Mouse (Mus musculus): ENCODE data around the gene 4933402J07Rik. TPM values are rescaled to one million over a fixed set of nuclear protein-coding genes. Genes with fewer than 3 reads are reported as not detected.

The 4933402J07Rik gene
- total and polyA plus RNA-seq, 2 experiments: not detected

DNA sequence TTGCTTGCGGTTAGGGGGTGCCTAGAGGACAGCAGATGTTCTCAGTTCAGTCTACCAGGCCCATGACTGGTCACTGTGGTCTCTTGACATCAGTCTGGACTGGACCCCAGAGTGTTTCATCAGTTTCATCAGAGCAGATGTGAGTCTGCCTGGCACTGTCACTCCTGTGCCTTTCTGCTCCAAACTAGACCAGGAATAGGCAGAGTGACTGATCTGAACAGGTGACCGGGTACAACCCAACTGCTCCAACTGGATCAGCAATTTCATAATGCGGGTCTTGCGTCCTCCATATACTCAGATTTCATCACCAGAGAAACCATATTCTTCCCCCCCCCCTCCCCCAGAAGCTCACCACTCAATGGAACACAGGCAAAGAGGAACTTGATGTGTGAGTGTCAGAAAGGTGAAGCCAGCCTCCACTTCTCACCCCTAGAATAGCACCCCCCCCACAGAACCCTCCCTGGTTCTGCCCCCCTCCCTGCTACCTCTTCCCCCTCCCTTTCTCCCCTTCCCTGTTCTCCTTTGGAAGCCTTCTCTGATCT is 46.1 kb downstream of the 4933402J07Rik start:
- no peak overlapping the region for H3K4me3 ChIP-seq (ENCODE audit: insufficient read depth, low read depth, low read length)
- no peaks in the 10 kb centered on the region for H3K4me1 ChIP-seq (ENCODE audit: control insufficient read depth, insufficient read depth, low read length)
- TF ChIP-seq POLR2A (IDR thresholded peaks at IDR 0.05; ENCODE audit: extremely low read depth, insufficient read depth, low read length) (no peak), CTCF (IDR thresholded peaks at IDR 0.05; ENCODE audit: low read depth, low read length) (no peak)
- WGBS: 89% methylated on average over 4 of the region's 4 CpGs
- H3K79me2 ChIP-seq (ENCODE audit: control insufficient read depth, insufficient read depth, low read length): no peaks in the 10 kb centered on the region
- H3K27me3 ChIP-seq (ENCODE audit: control insufficient read depth, insufficient read depth, low read length): no peaks in the 10 kb centered on the region
- no peaks in the 10 kb centered on the region for H3K36me3 ChIP-seq (ENCODE audit: control insufficient read depth, insufficient read depth, low read length)
- no peak overlapping the region for H3K9ac ChIP-seq (ENCODE audit: low read depth, low read length)
- no peak for DNase-seq (ENCODE audit: extremely low read depth, low read depth, low spot score)
- H3K27ac ChIP-seq (replicated peaks; ENCODE audit: insufficient read depth, low read depth, low read length): no peak overlapping the region

DNA sequence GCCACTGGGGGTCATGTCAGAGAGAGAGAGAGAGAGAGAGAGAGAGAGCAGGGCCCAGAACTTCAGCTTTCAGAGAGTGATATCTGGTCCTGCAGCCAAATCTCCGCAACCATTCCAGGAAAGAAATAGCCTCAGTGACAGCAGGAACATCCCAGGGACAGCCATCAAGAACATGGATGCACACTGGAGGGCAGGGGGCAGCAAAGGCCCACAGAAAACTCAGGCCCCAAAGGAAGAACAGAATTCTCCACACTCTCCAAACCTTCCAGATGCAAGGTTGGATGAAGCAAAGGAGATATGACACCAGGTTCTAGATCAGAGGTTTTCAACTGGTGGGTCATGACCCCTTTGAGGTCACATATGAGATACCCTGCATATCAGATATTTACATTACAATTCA is 50.0 kb downstream of the 4933402J07Rik start:
- TF ChIP-seq POLR2A (IDR thresholded peaks at IDR 0.05; ENCODE audit: extremely low read depth, insufficient read depth, low read length) (no peak), CTCF (IDR thresholded peaks at IDR 0.05; ENCODE audit: low read depth, low read length) (no peak)

DNA sequence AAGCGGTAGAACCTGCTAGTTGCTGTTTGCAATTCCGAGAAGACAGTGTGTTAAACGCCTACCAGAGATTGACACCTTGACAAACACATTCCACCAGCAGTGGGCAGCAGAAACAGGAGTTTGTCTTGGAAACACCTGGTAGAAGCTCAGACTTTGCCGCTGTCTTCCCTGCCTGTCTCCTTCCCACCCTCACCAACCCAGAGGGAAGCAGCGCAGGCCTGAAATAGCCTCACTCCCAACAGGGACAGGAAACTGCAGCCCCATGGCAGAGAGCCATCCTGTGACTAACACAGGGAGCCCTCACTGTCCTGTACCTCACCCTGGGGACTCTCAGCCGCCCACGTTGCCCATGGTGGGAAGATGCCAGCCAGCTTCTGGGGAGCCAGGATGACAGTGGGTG is 55.5 kb downstream of the 4933402J07Rik start:
- H3K4me3 ChIP-seq (ENCODE audit: insufficient read depth, low read depth, low read length): no peak overlapping the region
- H3K27me3 ChIP-seq (ENCODE audit: control insufficient read depth, insufficient read depth, low read length): 0 out of 2 replicates have a peak, but pooled peaks cover 2% of the 10 kb centered on the region
- no peak for TF ChIP-seq CTCF (IDR thresholded peaks at IDR 0.05; ENCODE audit: low read depth, low read length)
- no peak for TF ChIP-seq POLR2A (IDR thresholded peaks at IDR 0.05; ENCODE audit: extremely low read depth, insufficient read depth, low read length)
- WGBS: 27% methylated on average over 7 of the region's 7 CpGs
- H3K27ac ChIP-seq (replicated peaks; ENCODE audit: insufficient read depth, low read depth, low read length): no peak overlapping the region
- no peaks in the 10 kb centered on the region for H3K4me1 ChIP-seq (ENCODE audit: control insufficient read depth, insufficient read depth, low read length)
- no peaks in the 10 kb centered on the region for H3K36me3 ChIP-seq (ENCODE audit: control insufficient read depth, insufficient read depth, low read length)
- DNase-seq (ENCODE audit: extremely low read depth, low read depth, low spot score): no peak
- H3K9ac ChIP-seq (ENCODE audit: low read depth, low read length): no peak overlapping the region
- no peaks in the 10 kb centered on the region for H3K79me2 ChIP-seq (ENCODE audit: control insufficient read depth, insufficient read depth, low read length)

More for the DNA sequence above, 50.0 kb downstream of the 4933402J07Rik start:
- 92% methylated on average over 1 of the region's 1 CpGs for WGBS
- no peak overlapping the region for H3K4me3 ChIP-seq (ENCODE audit: insufficient read depth, low read depth, low read length)
- DNase-seq (ENCODE audit: extremely low read depth, low read depth, low spot score): no peak
- H3K36me3 ChIP-seq (ENCODE audit: control insufficient read depth, insufficient read depth, low read length): no peaks in the 10 kb centered on the region
- no peak overlapping the region for H3K27ac ChIP-seq (replicated peaks; ENCODE audit: insufficient read depth, low read depth, low read length)
- 0 out of 2 replicates have a peak, but pooled peaks cover 2% of the 10 kb centered on the region for H3K27me3 ChIP-seq (ENCODE audit: control insufficient read depth, insufficient read depth, low read length)
- no peaks in the 10 kb centered on the region for H3K79me2 ChIP-seq (ENCODE audit: control insufficient read depth, insufficient read depth, low read length)
- no peaks in the 10 kb centered on the region for H3K4me1 ChIP-seq (ENCODE audit: control insufficient read depth, insufficient read depth, low read length)
- no peak overlapping the region for H3K9ac ChIP-seq (ENCODE audit: low read depth, low read length)

- TF ChIP-seq CTCF (IDR thresholded peaks at IDR 0.05; ENCODE audit: low read depth, low read length): no peak
- no peak for TF ChIP-seq POLR2A (IDR thresholded peaks at IDR 0.05; ENCODE audit: extremely low read depth, insufficient read depth, low read length)
- 81% methylated on average over 2 of the region's 2 CpGs for WGBS
- no peak overlapping the region for H3K4me3 ChIP-seq (ENCODE audit: insufficient read depth, low read depth, low read length)
- H3K79me2 ChIP-seq (ENCODE audit: control insufficient read depth, insufficient read depth, low read length): no peaks in the 10 kb centered on the region
- H3K4me1 ChIP-seq (ENCODE audit: control insufficient read depth, insufficient read depth, low read length): no peaks in the 10 kb centered on the region
- H3K9ac ChIP-seq (ENCODE audit: low read depth, low read length): no peak overlapping the region
- DNase-seq (ENCODE audit: extremely low read depth, low read depth, low spot score): no peak
- H3K27me3 ChIP-seq (ENCODE audit: control insufficient read depth, insufficient read depth, low read length): 0 out of 2 replicates have a peak, but pooled peaks cover 2% of the 10 kb centered on the region
- H3K36me3 ChIP-seq (ENCODE audit: control insufficient read depth, insufficient read depth, low read length): no peaks in the 10 kb centered on the region
- no peak overlapping the region for H3K27ac ChIP-seq (replicated peaks; ENCODE audit: insufficient read depth, low read depth, low read length)
Observed at GRCm38 (mm10) chr8:87619529-87619928, 55.9 kb downstream of the 4933402J07Rik start.

GRCm38 (mm10) chr8:87620225-87620624 is 56.6 kb downstream of the 4933402J07Rik start:
- Histone ChIP-seq H3K27ac (replicated peaks; ENCODE audit: insufficient read depth, low read depth, low read length) (no peak overlapping the region), H3K4me1 (ENCODE audit: control insufficient read depth, insufficient read depth, low read length) (no peaks in the 10 kb centered on the region), H3K36me3 (ENCODE audit: control insufficient read depth, insufficient read depth, low read length) (no peaks in the 10 kb centered on the region), H3K4me3 (ENCODE audit: insufficient read depth, low read depth, low read length) (no peak overlapping the region), H3K9ac (ENCODE audit: low read depth, low read length) (no peak overlapping the region), H3K79me2 (ENCODE audit: control insufficient read depth, insufficient read depth, low read length) (no peaks in the 10 kb centered on the region), H3K27me3 (ENCODE audit: control insufficient read depth, insufficient read depth, low read length) (0 out of 2 replicates have a peak, but pooled peaks cover 2% of the 10 kb centered on the region)
- no peak for DNase-seq (ENCODE audit: extremely low read depth, low read depth, low spot score)
- 80% methylated on average over 6 of the region's 6 CpGs for WGBS
- no peak for TF ChIP-seq POLR2A (IDR thresholded peaks at IDR 0.05; ENCODE audit: extremely low read depth, insufficient read depth, low read length)
- TF ChIP-seq CTCF (IDR thresholded peaks at IDR 0.05; ENCODE audit: low read depth, low read length): no peak

DNA sequence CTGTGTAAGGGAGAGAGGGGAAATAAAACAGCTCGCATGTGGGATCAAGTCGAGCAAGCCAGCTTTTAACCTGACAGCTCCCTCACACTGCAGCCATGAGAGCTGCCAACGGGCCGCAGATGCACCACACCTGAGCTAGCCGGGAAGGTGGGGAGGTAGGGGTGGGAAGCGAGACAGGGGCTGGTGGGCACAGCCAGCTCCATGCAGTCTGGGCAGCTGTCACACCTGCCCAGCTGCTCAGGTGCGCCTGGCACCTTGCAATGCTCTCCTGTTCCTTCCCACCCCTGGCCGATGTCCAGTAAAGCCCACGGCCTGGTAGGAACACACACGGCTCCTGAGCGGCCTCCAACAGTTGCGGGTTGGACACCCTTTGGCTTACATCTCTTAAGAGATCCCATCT is 57.5 kb downstream of the 4933402J07Rik start:
- no peak for DNase-seq (ENCODE audit: extremely low read depth, low read depth, low spot score)
- Histone ChIP-seq H3K9ac (ENCODE audit: low read depth, low read length) (no peak overlapping the region), H3K79me2 (ENCODE audit: control insufficient read depth, insufficient read depth, low read length) (no peaks in the 10 kb centered on the region), H3K4me1 (ENCODE audit: control insufficient read depth, insufficient read depth, low read length) (no peaks in the 10 kb centered on the region), H3K27ac (replicated peaks; ENCODE audit: insufficient read depth, low read depth, low read length) (no peak overlapping the region), H3K27me3 (ENCODE audit: control insufficient read depth, insufficient read depth, low read length) (0 out of 2 replicates have a peak, but pooled peaks cover 2% of the 10 kb centered on the region), H3K36me3 (ENCODE audit: control insufficient read depth, insufficient read depth, low read length) (no peaks in the 10 kb centered on the region), H3K4me3 (ENCODE audit: insufficient read depth, low read depth, low read length) (no peak overlapping the region)
- TF ChIP-seq POLR2A (IDR thresholded peaks at IDR 0.05; ENCODE audit: extremely low read depth, insufficient read depth, low read length) (no peak), CTCF (IDR thresholded peaks at IDR 0.05; ENCODE audit: low read depth, low read length) (no peak)
- 83% methylated on average over 12 of the region's 12 CpGs for WGBS

Data from liver, adult 2 months (tissue).